Mouse (Mus musculus) lung, postnatal 0 days (tissue): ENCODE measurements at regions not wholly inside any gene's neighbourhood (a gene's known extent, or its start where the extent isn't known, plus 50 kb on each side); places are given as distances from the start of the nearest gene placed in this dataset.

Experiments
- ATAC-seq: fragments of 200-750 bp; cut with Nextera tagmentation; 2 replicates; pipeline ENCODE4 v1.8.0; 2017; ENCODE audit warnings: moderate library complexity
- DNase-seq: peaks from one replicate; pipeline ENCODE4 v3.0.0-alpha.2; 2016; ENCODE audit warnings: low spot score
- H3K27ac ChIP-seq: fragments of 300-500 bp; sonication (generic); 2 replicates; pipeline ENCODE4 v1.5.1; 2014; ENCODE audit warnings: antibody characterized with exemption, mild to moderate bottlenecking, low read length, mixed read lengths
- H3K27me3 ChIP-seq: fragments of 300-500 bp; sonication (generic); replicated peaks from 2 replicates; pipeline ENCODE4 v1.6.1; 2014; ENCODE audit warnings: low read length, mixed read lengths; ENCODE audit not compliant: insufficient read depth
- H3K36me3 ChIP-seq: fragments of 300-500 bp; sonication (generic); 2 replicates; pipeline ENCODE4 v1.6.1; 2014; ENCODE audit warnings: low read length, mixed read lengths; ENCODE audit not compliant: insufficient read depth
- H3K4me1 ChIP-seq: fragments of 300-500 bp; sonication (generic); 2 replicates; pipeline ENCODE4 v1.6.1; 2014; ENCODE audit warnings: antibody characterized with exemption, low read depth, low read length, mixed read lengths; ENCODE audit not compliant: insufficient read depth
- H3K4me2 ChIP-seq: fragments of 300-500 bp; sonication (generic); replicated peaks from 2 replicates; pipeline ENCODE4 v1.6.1; 2014; ENCODE audit warnings: low read depth, mild to moderate bottlenecking, low read length, moderate library complexity, mixed read lengths
- H3K4me3 ChIP-seq: fragments of 300-500 bp; sonication (generic); 2 replicates; pipeline ENCODE4 v1.5.1; 2014; ENCODE audit warnings: low read depth, low read length
- H3K9ac ChIP-seq: fragments of 300-500 bp; sonication (generic); replicated peaks from 2 replicates; pipeline ENCODE4 v1.6.1; 2014; ENCODE audit warnings: low read depth, mild to moderate bottlenecking
- H3K9me3 ChIP-seq: fragments of 300-500 bp; sonication (generic); 2 replicates; pipeline ENCODE4 v1.6.1; 2016; ENCODE audit warnings: low read length, mixed read lengths
- CTCF ChIP-seq: IDR thresholded peaks from 2 replicates; pipeline ENCODE4 v1.5.1; 2016; ENCODE audit warnings: antibody characterized with exemption, mild to moderate bottlenecking
- EP300 ChIP-seq: IDR thresholded peaks from 2 replicates; pipeline ENCODE4 v1.6.1; 2016; ENCODE audit warnings: antibody characterized with exemption, mild to moderate bottlenecking, control low read depth
- WGBS: fragments of 180-500 bp; shearing (Covaris S2); extraction: QIAGEN DNeasy Blood & Tissue Kit; methylation state at CpG from one replicate; pipeline ENCODE4 v1.1.7; 2014; 5-methylcytosine and 5-hydroxymethylcytosine counted together

GRCm38 (mm10) chr16:63030399-63030798 is 176.3 kb downstream of the Pros1 start:
- Histone ChIP-seq H3K36me3 (no peaks in the 10 kb centered on the region), H3K27me3 (no peaks in the 10 kb centered on the region), H3K4me1 (no peaks in the 10 kb centered on the region), H3K9ac (no peak overlapping the region), H3K4me3 (no peak overlapping the region), H3K4me2 (no peak overlapping the region), H3K9me3 (no peaks in the 10 kb centered on the region), H3K27ac (no peak overlapping the region)
- DNase-seq (no peak), ATAC-seq (no peak)
- WGBS: 89% methylated on average over 4 of the region's 4 CpGs
- TF ChIP-seq EP300: no peak
- TF ChIP-seq CTCF: no peak

- no peak for DNase-seq
- Histone ChIP-seq H3K4me2 (no peak overlapping the region), H3K36me3 (no peaks in the 10 kb centered on the region), H3K4me3 (no peak overlapping the region), H3K27me3 (no peaks in the 10 kb centered on the region), H3K9me3 (no peaks in the 10 kb centered on the region), H3K27ac (no peak overlapping the region), H3K4me1 (no peaks in the 10 kb centered on the region), H3K9ac (no peak overlapping the region)
- no peak for ATAC-seq
- TF ChIP-seq EP300 (no peak), CTCF (no peak)
- WGBS: 61% methylated on average over 5 of the region's 5 CpGs
Observed at GRCm38 (mm10) chr16:63031035-63031434, 176.9 kb downstream of the Pros1 start.

- no peak for DNase-seq
- no peak for ATAC-seq
- H3K36me3 ChIP-seq: no peaks in the 10 kb centered on the region
Observed at GRCm38 (mm10) chr16:63031802-63032201, 177.7 kb downstream of the Pros1 start.

DNA sequence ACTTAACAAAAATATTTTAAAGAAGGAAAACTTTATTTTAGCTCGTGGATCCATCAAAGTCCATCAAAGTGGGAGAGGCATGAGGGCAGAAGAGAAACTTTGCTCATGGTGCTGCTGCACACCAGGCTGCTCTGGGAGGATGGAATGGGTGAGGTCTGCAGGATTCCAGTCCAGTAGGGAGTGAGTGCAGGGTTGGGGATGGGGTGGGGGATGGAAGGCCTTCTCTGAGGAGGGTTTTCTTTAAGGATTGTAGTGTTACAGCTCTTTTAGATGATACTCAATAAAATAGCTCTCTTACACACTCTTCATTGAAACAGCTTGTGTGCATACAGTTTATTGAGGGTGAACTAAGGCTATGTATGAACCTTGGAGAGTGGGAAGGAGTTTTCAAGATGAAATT is 195.0 kb downstream of the Pros1 start:
- no peak overlapping the region for H3K4me3 ChIP-seq
- H3K27ac ChIP-seq: no peak overlapping the region
- H3K9ac ChIP-seq: no peak overlapping the region
- H3K4me2 ChIP-seq: no peak overlapping the region
- ATAC-seq: no peak; the same call in 1 of the 2 replicates
- H3K27me3 ChIP-seq: no peaks in the 10 kb centered on the region
- no peaks in the 10 kb centered on the region for H3K4me1 ChIP-seq
- WGBS: 51% methylated on average over 1 of the region's 1 CpGs
- no peaks in the 10 kb centered on the region for H3K36me3 ChIP-seq
- H3K9me3 ChIP-seq: no peaks in the 10 kb centered on the region
- DNase-seq: no peak
- TF ChIP-seq CTCF: no peak
- TF ChIP-seq EP300: no peak

More at GRCm38 (mm10) chr16:63031802-63032201, 177.7 kb downstream of the Pros1 start:
- no peak overlapping the region for H3K4me2 ChIP-seq
- H3K27ac ChIP-seq: no peak overlapping the region
- no peak overlapping the region for H3K4me3 ChIP-seq
- H3K9ac ChIP-seq: no peak overlapping the region
- H3K9me3 ChIP-seq: no peaks in the 10 kb centered on the region
- WGBS: 39% methylated on average over 6 of the region's 6 CpGs
- no peaks in the 10 kb centered on the region for H3K4me1 ChIP-seq
- H3K27me3 ChIP-seq: no peaks in the 10 kb centered on the region
- no peak for TF ChIP-seq EP300
- TF ChIP-seq CTCF: no peak

GRCm38 (mm10) chr16:63062883-63063282 is 208.8 kb downstream of the Pros1 start:
- no peaks in the 10 kb centered on the region for H3K4me1 ChIP-seq
- no peak for TF ChIP-seq CTCF
- no peak for TF ChIP-seq EP300

DNA sequence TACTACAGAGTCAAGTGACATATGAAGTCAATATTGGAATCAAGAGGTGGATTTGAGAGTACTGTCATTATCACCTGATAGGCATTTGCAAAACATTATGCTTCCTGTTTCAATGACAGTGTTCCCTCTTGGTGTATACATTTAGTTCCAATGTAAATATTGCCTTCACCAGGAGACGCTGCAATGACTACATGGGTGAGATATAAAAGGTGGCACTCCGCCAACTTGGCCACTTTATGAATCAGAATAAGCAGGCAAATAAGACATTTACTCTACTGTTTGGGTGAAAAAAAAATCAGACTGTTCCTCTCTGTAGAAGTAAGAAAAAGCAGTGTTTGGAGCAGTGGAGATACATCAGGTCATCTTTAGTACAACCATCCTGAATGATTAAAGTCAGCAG is 215.9 kb downstream of the Pros1 start:
- Histone ChIP-seq H3K9me3 (no peaks in the 10 kb centered on the region), H3K27me3 (no peaks in the 10 kb centered on the region), H3K4me1 (no peaks in the 10 kb centered on the region), H3K27ac (no peak overlapping the region), H3K4me3 (no peak overlapping the region), H3K36me3 (no peaks in the 10 kb centered on the region), H3K4me2 (no peak overlapping the region), H3K9ac (no peak overlapping the region)
- WGBS: 32% methylated on average over 2 of the region's 2 CpGs
- DNase-seq (no peak), ATAC-seq (no peak)
- TF ChIP-seq EP300 (no peak), CTCF (no peak)

More at GRCm38 (mm10) chr16:63062883-63063282, 208.8 kb downstream of the Pros1 start:
- Histone ChIP-seq H3K27me3 (no peaks in the 10 kb centered on the region), H3K4me3 (no peak overlapping the region), H3K9me3 (no peaks in the 10 kb centered on the region), H3K9ac (no peak overlapping the region), H3K36me3 (no peaks in the 10 kb centered on the region), H3K27ac (no peak overlapping the region), H3K4me2 (no peak overlapping the region)
- ATAC-seq: no peak
- DNase-seq: no peak

GRCm38 (mm10) chr16:63075814-63076213 is 221.7 kb downstream of the Pros1 start:
- no peak overlapping the region for H3K27ac ChIP-seq
- H3K4me3 ChIP-seq: no peak overlapping the region
- H3K36me3 ChIP-seq: no peaks in the 10 kb centered on the region
- H3K27me3 ChIP-seq: no peaks in the 10 kb centered on the region
- 60% methylated on average over 4 of the region's 4 CpGs for WGBS
- DNase-seq: no peak
- no peak overlapping the region for H3K9ac ChIP-seq
- no peak for ATAC-seq
- no peak overlapping the region for H3K4me2 ChIP-seq
- H3K4me1 ChIP-seq: no peaks in the 10 kb centered on the region
- TF ChIP-seq EP300 (no peak), CTCF (no peak)
- no peaks in the 10 kb centered on the region for H3K9me3 ChIP-seq
